Mouse (Mus musculus): ENCODE measurements around the gene Gm45213.

GRCm38 (mm10) chr7:66105771-66106170, 62.4 kb downstream of the Gm45213 start:
- TF ChIP-seq EP300 (IDR thresholded peaks at IDR 0.05; ENCODE audit: low read depth), result no peak
- TF ChIP-seq CTCF (IDR thresholded peaks at IDR 0.05; ENCODE audit: low read depth), result no peak

Data from liver, embryonic 14.5 days (tissue).